Mouse (Mus musculus): ENCODE measurements around the gene Mtr.

The Mtr gene

GRCm38 (mm10) chr13:12146918-12147507, 110.9 kb downstream of the Mtr start:
- no peak for TF ChIP-seq GATA4 (IDR thresholded peaks at IDR 0.05; ENCODE audit: insufficient replicate concordance, low read length)

- no peak for TF ChIP-seq GATA4 (IDR thresholded peaks at IDR 0.05; ENCODE audit: insufficient replicate concordance, low read length)
Measured at GRCm38 (mm10) chr13:12146402-12146801, 111.5 kb downstream of the Mtr start.

- no peak for TF ChIP-seq GATA4 (IDR thresholded peaks at IDR 0.05; ENCODE audit: insufficient replicate concordance, low read length)
Measured at GRCm38 (mm10) chr13:12143347-12143746, 114.6 kb downstream of the Mtr start.

DNA sequence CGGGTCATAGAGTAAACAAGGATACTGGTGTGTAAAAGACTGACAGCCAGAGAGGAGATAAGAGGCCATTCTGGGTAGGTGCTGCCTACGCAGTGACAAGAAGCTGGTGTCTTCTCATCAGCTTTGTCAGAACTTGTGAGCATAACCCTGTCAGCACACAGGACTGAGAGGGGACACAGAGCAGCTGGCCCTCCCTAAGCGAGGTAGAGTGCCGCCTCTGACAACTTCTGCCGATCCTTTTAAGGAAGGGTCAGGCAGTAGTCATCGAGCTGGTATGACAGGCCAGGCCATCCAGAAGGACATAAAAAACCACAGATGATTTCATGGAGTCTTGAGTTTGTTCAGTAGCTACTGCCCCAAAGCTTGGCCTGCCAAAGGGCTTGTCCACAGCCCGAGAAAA, 124.4 kb downstream of the Mtr start:
- no peak for TF ChIP-seq GATA4 (IDR thresholded peaks at IDR 0.05; ENCODE audit: insufficient replicate concordance, low read length)

All from liver, adult (tissue).